Mouse (Mus musculus) lung, embryonic 15.5 days (tissue): ENCODE data around the gene Gpx8. TPM values are rescaled to one million over a fixed set of nuclear protein-coding genes. Genes with fewer than 3 reads are reported as not detected.
A peak's percentile ranks its signal among the peaks of the same experiment; 100 is the strongest.

Source experiments
- microRNA counts: library from miRNA; unstranded; fragments of <30 nt; microRNA quantifications from one replicate; lab custom pipeline; 2016
- microRNA-seq: library from miRNA; unstranded; fragments of <30 nt; microRNA quantifications from one replicate; pipeline ENCODE4, GENCODE M21; 2016
- polyA plus RNA-seq: library from polyadenylated mRNA; unstranded; fragments of >200 nt; fragmentation: Nextera tagmentation; extraction: Ambion mirVana; gene quantifications from 2 replicates; pipeline ENCODE4 v1.2.1, GENCODE M21; 2015

Gene Gpx8
- polyA plus RNA-seq, 1 experiment from 2014 or later = 175 TPM

MicroRNAs within 50 kb of the gene (microRNA counts, 519-probe panel; counts per million panel counts)
- microRNA mmu-miR-449a (lab: Ali Mortazavi, UCI) (3,251 counts per million, percentile 86 among the panel's probes with 10 or more counts), microRNA mmu-miR-449b (lab: Ali Mortazavi, UCI) (19.7 counts per million), microRNA mmu-miR-449c (lab: Ali Mortazavi, UCI) (19.7 counts per million)

Small RNA genes within 50 kb of the gene (microRNA-seq; reads per million reads assigned to microRNA genes)
- gene Mir449a (9,166 reads per million, percentile 94 among the genes with 10 or more reads in this experiment), gene Mir449b (16.9 reads per million, percentile 35 among the genes with 10 or more reads in this experiment), gene Mir449c (18.5 reads per million, percentile 37 among the genes with 10 or more reads in this experiment)

Other genes starting within 250 kb of the Gpx8 start
- gene Plpp1, start 245.6 kb downstream of the Gpx8 start, polyA plus RNA-seq = 76.5 TPM in 2 replicates
- 63.6 and 70.5 TPM in 2 replicates for gene Mtrex, start 119.0 kb downstream of the Gpx8 start, polyA plus RNA-seq
- 22.1 and 25.4 TPM in 2 replicates for gene Dhx29, start 119.0 kb downstream of the Gpx8 start, polyA plus RNA-seq
- 12.3 and 13.5 TPM in 2 replicates for gene Ccno, start 58.6 kb downstream of the Gpx8 start, polyA plus RNA-seq
- 6.3 and 6.9 TPM in 2 replicates for gene Mcidas, start 52.6 kb downstream of the Gpx8 start, polyA plus RNA-seq
- gene Cdc20b, start 11.3 kb downstream of the Gpx8 start, polyA plus RNA-seq = 2.1 and 2.8 TPM in 2 replicates
- gene Gzma, start 54.6 kb upstream of the Gpx8 start, polyA plus RNA-seq = 3.9 and 18.9 TPM in 2 replicates
- gene Esm1, start 163.2 kb upstream of the Gpx8 start, polyA plus RNA-seq = 1.2 and 1.9 TPM in 2 replicates
- gene Gzmk, start 179.5 kb upstream of the Gpx8 start, polyA plus RNA-seq = not detected in 2 replicates
- 6.1 and 6.7 TPM in 2 replicates for gene BC067074, start 246.7 kb upstream of the Gpx8 start, polyA plus RNA-seq